Mouse (Mus musculus): Measurements from ENCODE around the gene Luzp1.

The Luzp1 gene

GRCm38 (mm10) chr4:136469371-136469903, at the start of gene Luzp1:
Luzp1 (plus strand) TSS chr4:136469761.
- peak; percentile 95 for DNase-seq (ENCODE audit: low spot score)

GRCm38 (mm10) chr4:136423224-136423623, 46.3 kb upstream of the Luzp1 start, which contains the start of gene Htr1d:
Htr1d (plus strand) TSS chr4:136423524.
- DNase-seq (ENCODE audit: low spot score) = no peak

GRCm38 (mm10) chr4:136424120-136424999, 45.2 kb upstream of the Luzp1 start:
- peak; percentile 19 for DNase-seq (ENCODE audit: low spot score)

- DNase-seq (ENCODE audit: low spot score) = peak; percentile 32
These were observed 44.6 kb upstream of the Luzp1 start for GRCm38 (mm10) chr4:136425000-136425288.

GRCm38 (mm10) chr4:136430609-136431375, 38.8 kb upstream of the Luzp1 start:
- peak; percentile 20 for DNase-seq (ENCODE audit: low spot score)

- peak; percentile 43 for DNase-seq (ENCODE audit: low spot score)
These were observed 38.2 kb upstream of the Luzp1 start for GRCm38 (mm10) chr4:136431376-136431693.

GRCm38 (mm10) chr4:136434029-136434428, 35.5 kb upstream of the Luzp1 start:
- no peak for DNase-seq (ENCODE audit: low spot score)

- DNase-seq (ENCODE audit: low spot score) = no peak
These were observed 30.5 kb upstream of the Luzp1 start for GRCm38 (mm10) chr4:136439106-136439505.

- DNase-seq (ENCODE audit: low spot score) = peak; percentile 43
These were observed 28.1 kb upstream of the Luzp1 start for GRCm38 (mm10) chr4:136441354-136442043.

GRCm38 (mm10) chr4:136444561-136444960, 25.0 kb upstream of the Luzp1 start:
- no peak for DNase-seq (ENCODE audit: low spot score)

- no peak for DNase-seq (ENCODE audit: low spot score)
These were observed 19.8 kb upstream of the Luzp1 start for GRCm38 (mm10) chr4:136449795-136450194.

- no peak for DNase-seq (ENCODE audit: low spot score)
These were observed 19.3 kb upstream of the Luzp1 start for GRCm38 (mm10) chr4:136450271-136450670.

- DNase-seq (ENCODE audit: low spot score) = no peak
These were observed 18.0 kb upstream of the Luzp1 start for GRCm38 (mm10) chr4:136451564-136451963.

GRCm38 (mm10) chr4:136452286-136452685, 17.3 kb upstream of the Luzp1 start:
- DNase-seq (ENCODE audit: low spot score) = no peak

GRCm38 (mm10) chr4:136452792-136453191, 16.8 kb upstream of the Luzp1 start:
- DNase-seq (ENCODE audit: low spot score) = no peak

GRCm38 (mm10) chr4:136454850-136455260, 14.7 kb upstream of the Luzp1 start:
- peak; percentile 76 for DNase-seq (ENCODE audit: low spot score)

GRCm38 (mm10) chr4:136456516-136457218, 12.9 kb upstream of the Luzp1 start:
- no peak for DNase-seq (ENCODE audit: low spot score)

- DNase-seq (ENCODE audit: low spot score) = no peak
These were observed 11.3 kb upstream of the Luzp1 start for GRCm38 (mm10) chr4:136458276-136458675.

- DNase-seq (ENCODE audit: low spot score) = no peak
These were observed 10.4 kb upstream of the Luzp1 start for GRCm38 (mm10) chr4:136459210-136459609.

- no peak for DNase-seq (ENCODE audit: low spot score)
These were observed 8.4 kb upstream of the Luzp1 start for GRCm38 (mm10) chr4:136461206-136461605.

- DNase-seq (ENCODE audit: low spot score) = no peak
These were observed 7.8 kb upstream of the Luzp1 start for GRCm38 (mm10) chr4:136461761-136462085.

All from ovary, postnatal 36 days (tissue).